Mouse (Mus musculus): ENCODE data around the gene 5730480H06Rik. TPM values are rescaled to one million over a fixed set of nuclear protein-coding genes. Genes with fewer than 3 reads are reported as not detected.

The 5730480H06Rik gene
- polyA plus RNA-seq, 1 experiment from 2014 or later: 25.3 TPM

DNA sequence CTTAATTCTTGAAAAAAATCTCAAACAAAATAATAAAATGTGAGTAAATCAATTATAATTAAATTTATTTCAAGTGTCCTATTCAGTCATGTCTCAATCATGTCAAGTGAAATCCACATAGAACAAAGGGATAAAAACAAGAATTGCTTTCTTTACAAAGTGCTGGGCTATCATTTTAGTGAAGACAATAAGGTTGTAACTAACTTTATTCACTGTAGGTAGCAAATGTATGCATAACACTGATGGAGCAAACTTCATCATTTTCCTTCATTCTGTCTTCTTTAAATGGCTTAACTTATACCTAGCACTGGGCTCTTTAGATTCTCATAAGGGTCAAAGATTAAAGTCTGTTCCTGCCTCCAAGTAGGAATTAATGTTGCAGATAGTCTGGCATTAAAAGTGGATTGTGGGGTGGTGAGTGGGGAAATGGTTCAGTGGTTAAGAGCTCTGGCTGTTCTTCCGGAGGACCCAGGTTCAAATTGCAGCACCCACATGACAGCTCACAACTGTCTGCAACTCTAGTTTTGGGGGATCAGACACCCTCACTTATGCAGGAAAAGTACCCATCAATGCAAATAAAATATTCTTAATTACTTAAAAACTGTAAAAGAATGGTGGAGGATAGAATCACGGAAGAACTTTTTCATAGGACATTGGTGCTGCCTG, 18.4 kb downstream of the 5730480H06Rik start:
- no peaks in the 10 kb centered on the region; the same call in 1 of the 2 replicates for H3K27me3 ChIP-seq
- 95% methylated on average over 2 of the region's 2 CpGs for WGBS
- no peak overlapping the region for H3K9ac ChIP-seq
- ATAC-seq (ENCODE audit: low FRiP score): peak; percentile 26; the same call in 1 of the 2 replicates
- H3K27ac ChIP-seq: no peak overlapping the region
- no peaks in the 10 kb centered on the region for H3K9me3 ChIP-seq (replicated peaks)
- H3K4me1 ChIP-seq: no peaks in the 10 kb centered on the region
- H3K4me2 ChIP-seq (replicated peaks): no peak overlapping the region
- no peak overlapping the region for H3K4me3 ChIP-seq
- H3K36me3 ChIP-seq: no peaks in the 10 kb centered on the region

GRCm38 (mm10) chr5:48349309-48349708, 21.6 kb downstream of the 5730480H06Rik start:
- no peak overlapping the region for H3K4me2 ChIP-seq (replicated peaks)
- H3K9ac ChIP-seq: no peak overlapping the region
- no peaks in the 10 kb centered on the region for H3K36me3 ChIP-seq
- 85% methylated on average over 1 of the region's 1 CpGs for WGBS
- H3K9me3 ChIP-seq (replicated peaks): no peaks in the 10 kb centered on the region
- H3K27me3 ChIP-seq: no peaks in the 10 kb centered on the region; the same call in 1 of the 2 replicates
- no peaks in the 10 kb centered on the region for H3K4me1 ChIP-seq
- H3K4me3 ChIP-seq: no peak overlapping the region
- no peak for ATAC-seq (ENCODE audit: low FRiP score)
- no peak overlapping the region for H3K27ac ChIP-seq

GRCm38 (mm10) chr5:48371890-48372766, 44.4 kb downstream of the 5730480H06Rik start:
- peak overlapping the region; percentile 77 for H3K4me3 ChIP-seq
- H3K27ac ChIP-seq: peak overlapping the region; percentile 55
- peaks cover 5% of the 10 kb centered on the region for H3K4me1 ChIP-seq
- H3K9ac ChIP-seq: peak overlapping the region; percentile 70
- H3K9me3 ChIP-seq (replicated peaks): no peaks in the 10 kb centered on the region
- H3K36me3 ChIP-seq: peaks cover 13% of the 10 kb centered on the region; the same call in 1 of the 2 replicates
- H3K27me3 ChIP-seq: no peaks in the 10 kb centered on the region
- peak overlapping the region; percentile 63 for H3K4me2 ChIP-seq (replicated peaks)
- under 1% methylated on average over 44 of the region's 44 CpGs for WGBS
- peak; percentile 100 for ATAC-seq (ENCODE audit: low FRiP score)

- WGBS: 68% methylated on average over 3 of the region's 3 CpGs
- Histone ChIP-seq H3K27ac (no peak overlapping the region), H3K9ac (no peak overlapping the region), H3K36me3 (0 out of 2 replicates have a peak, but pooled peaks cover 2% of the 10 kb centered on the region), H3K27me3 (no peaks in the 10 kb centered on the region), H3K4me2 (replicated peaks) (no peak overlapping the region), H3K4me1 (no peaks in the 10 kb centered on the region), H3K4me3 (no peak overlapping the region), H3K9me3 (replicated peaks) (no peaks in the 10 kb centered on the region)
- no peak for ATAC-seq (ENCODE audit: low FRiP score)
These were observed 74.7 kb downstream of the 5730480H06Rik start for GRCm38 (mm10) chr5:48402497-48402896.

DNA sequence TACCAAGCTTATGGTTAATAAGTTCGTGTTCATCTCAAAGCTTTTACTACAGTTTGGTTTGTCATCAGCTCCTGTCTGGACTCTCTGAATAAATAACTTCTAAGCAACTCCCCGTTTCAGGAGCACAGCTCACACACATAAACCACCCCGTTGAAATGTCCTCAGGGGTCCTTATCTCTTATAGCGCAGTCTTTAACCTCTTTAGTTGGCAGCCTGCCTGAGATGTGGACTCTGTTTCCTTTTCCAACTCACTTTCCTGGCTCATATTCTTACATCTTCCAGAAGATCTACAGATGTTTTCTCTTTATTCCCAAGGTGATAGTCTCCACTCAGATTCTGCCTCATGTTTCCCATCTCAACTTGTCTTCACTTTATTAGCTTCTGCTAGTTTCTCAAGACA, 80.5 kb downstream of the 5730480H06Rik start:
- H3K27ac ChIP-seq: no peak overlapping the region
- H3K9ac ChIP-seq: no peak overlapping the region
- H3K4me2 ChIP-seq (replicated peaks): no peak overlapping the region
- no peak for ATAC-seq (ENCODE audit: low FRiP score)
- no peaks in the 10 kb centered on the region for H3K4me1 ChIP-seq
- WGBS: 84% methylated on average over 4 of the region's 4 CpGs
- H3K4me3 ChIP-seq: no peak overlapping the region
- H3K36me3 ChIP-seq: no peaks in the 10 kb centered on the region
- H3K9me3 ChIP-seq (replicated peaks): no peaks in the 10 kb centered on the region
- H3K27me3 ChIP-seq: no peaks in the 10 kb centered on the region

DNA sequence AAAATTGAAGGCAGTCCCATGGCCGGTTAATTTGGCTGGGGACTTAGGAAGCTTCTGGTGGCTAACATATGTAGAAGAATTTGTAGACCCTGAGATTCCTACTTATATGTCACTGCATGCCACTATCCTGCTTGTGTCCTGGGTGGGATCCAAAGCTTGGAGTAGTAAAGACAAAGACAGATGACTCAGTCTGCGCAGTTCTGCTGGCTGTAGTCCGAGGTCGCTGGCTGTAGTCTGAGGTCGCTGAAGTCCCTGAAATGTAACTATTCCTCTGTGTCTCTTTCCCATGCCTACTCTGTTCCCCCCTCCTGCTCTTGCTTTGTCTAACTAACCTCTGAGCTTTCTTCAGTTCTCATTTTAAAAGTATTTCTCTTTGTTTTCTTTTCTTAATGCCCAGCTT, 82.6 kb downstream of the 5730480H06Rik start:
- Histone ChIP-seq H3K4me2 (replicated peaks) (no peak overlapping the region), H3K27me3 (no peaks in the 10 kb centered on the region), H3K27ac (no peak overlapping the region), H3K4me3 (no peak overlapping the region), H3K4me1 (no peaks in the 10 kb centered on the region), H3K9me3 (replicated peaks) (no peaks in the 10 kb centered on the region), H3K36me3 (no peaks in the 10 kb centered on the region), H3K9ac (no peak overlapping the region)
- WGBS: 70% methylated on average over 5 of the region's 5 CpGs
- ATAC-seq (ENCODE audit: low FRiP score): no peak

GRCm38 (mm10) chr5:48411462-48411861, 83.7 kb downstream of the 5730480H06Rik start:
- Histone ChIP-seq H3K4me3 (no peak overlapping the region), H3K27me3 (no peaks in the 10 kb centered on the region), H3K4me1 (no peaks in the 10 kb centered on the region), H3K9ac (no peak overlapping the region), H3K4me2 (replicated peaks) (no peak overlapping the region), H3K36me3 (no peaks in the 10 kb centered on the region), H3K27ac (no peak overlapping the region), H3K9me3 (replicated peaks) (no peaks in the 10 kb centered on the region)
- ATAC-seq (ENCODE audit: low FRiP score): no peak
- WGBS: 83% methylated on average over 4 of the region's 4 CpGs

DNA sequence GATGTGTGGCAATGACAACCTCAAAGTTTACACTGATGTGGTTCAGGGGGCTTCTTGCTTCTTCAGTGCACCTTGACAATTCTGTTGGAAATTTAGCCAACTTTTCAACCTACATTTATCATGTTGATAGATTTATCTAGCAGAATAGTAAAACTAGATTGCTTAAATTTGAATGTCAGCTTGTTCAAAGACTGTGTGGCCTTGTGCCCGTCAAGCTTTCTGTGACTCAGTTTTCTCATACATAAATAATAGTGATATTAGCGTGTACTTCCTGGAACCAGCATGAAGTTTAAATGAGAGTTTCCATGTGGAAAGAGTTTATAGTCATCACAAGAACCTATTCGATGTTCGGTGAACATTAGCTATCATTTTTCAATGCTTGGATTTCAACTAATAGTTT, 84.5 kb downstream of the 5730480H06Rik start:
- no peaks in the 10 kb centered on the region for H3K36me3 ChIP-seq
- no peak for ATAC-seq (ENCODE audit: low FRiP score)
- H3K4me1 ChIP-seq: no peaks in the 10 kb centered on the region
- no peak overlapping the region for H3K27ac ChIP-seq
- no peak overlapping the region for H3K4me2 ChIP-seq (replicated peaks)
- no peak overlapping the region for H3K4me3 ChIP-seq
- WGBS: 95% methylated on average over 4 of the region's 4 CpGs
- H3K9ac ChIP-seq: no peak overlapping the region
- no peaks in the 10 kb centered on the region for H3K27me3 ChIP-seq
- no peaks in the 10 kb centered on the region for H3K9me3 ChIP-seq (replicated peaks)

DNA sequence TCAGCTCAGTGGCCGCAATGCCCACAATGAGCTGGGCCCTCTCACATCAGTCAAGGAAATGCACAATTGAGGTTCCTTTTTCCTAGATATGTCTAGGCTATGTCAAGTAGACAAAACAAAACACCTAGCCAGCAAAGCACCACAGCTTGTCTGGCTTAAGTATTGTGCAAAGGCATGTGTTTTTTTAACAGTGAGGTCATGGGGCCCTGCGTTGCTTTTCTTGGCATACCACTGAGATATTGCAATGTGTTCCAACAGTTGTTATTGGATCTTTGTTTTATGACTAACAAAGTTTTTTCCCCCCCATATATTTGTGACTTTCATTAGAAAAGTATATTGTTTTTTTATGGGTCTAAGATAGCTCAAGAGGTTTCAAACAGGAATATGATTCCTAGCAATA, 92.0 kb downstream of the 5730480H06Rik start:
- 89% methylated on average over 2 of the region's 2 CpGs for WGBS
- Histone ChIP-seq H3K9me3 (replicated peaks) (no peaks in the 10 kb centered on the region), H3K4me3 (no peak overlapping the region), H3K4me1 (no peaks in the 10 kb centered on the region), H3K27me3 (no peaks in the 10 kb centered on the region), H3K9ac (no peak overlapping the region), H3K27ac (no peak overlapping the region), H3K36me3 (no peaks in the 10 kb centered on the region), H3K4me2 (replicated peaks) (no peak overlapping the region)
- no peak for ATAC-seq (ENCODE audit: low FRiP score)

DNA sequence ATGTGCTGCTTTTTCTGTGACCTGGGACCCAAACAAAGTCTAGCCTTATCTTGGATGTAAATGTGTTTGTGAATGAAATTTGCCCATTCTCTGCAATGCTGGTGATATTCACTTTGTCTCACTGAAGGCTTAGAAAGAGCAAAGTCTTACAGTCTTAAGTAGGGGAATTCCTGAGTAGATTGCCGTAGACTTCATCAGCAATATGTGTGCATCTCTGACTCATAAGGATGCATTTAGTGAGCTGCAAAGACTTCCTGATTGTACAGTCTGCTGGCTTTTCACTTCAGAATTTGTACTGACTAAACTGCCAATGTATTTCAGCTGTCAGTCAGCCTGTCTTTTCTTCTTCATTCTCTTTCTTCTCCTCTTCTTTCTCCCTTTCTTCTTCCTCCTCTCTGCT, 94.2 kb downstream of the 5730480H06Rik start:
- no peaks in the 10 kb centered on the region for H3K27me3 ChIP-seq
- no peaks in the 10 kb centered on the region for H3K36me3 ChIP-seq
- 94% methylated on average over 1 of the region's 1 CpGs for WGBS
- no peak overlapping the region for H3K9ac ChIP-seq
- H3K4me1 ChIP-seq: no peaks in the 10 kb centered on the region
- no peak overlapping the region for H3K4me2 ChIP-seq (replicated peaks)
- no peak overlapping the region for H3K4me3 ChIP-seq
- H3K9me3 ChIP-seq (replicated peaks): no peaks in the 10 kb centered on the region
- no peak overlapping the region for H3K27ac ChIP-seq
- no peak for ATAC-seq (ENCODE audit: low FRiP score)

- H3K4me1 ChIP-seq: no peaks in the 10 kb centered on the region
- H3K27ac ChIP-seq: no peak overlapping the region
- peak; percentile 50; the same call in 1 of the 2 replicates for ATAC-seq (ENCODE audit: low FRiP score)
- no peak overlapping the region for H3K9ac ChIP-seq
- no peak overlapping the region for H3K4me2 ChIP-seq (replicated peaks)
- no peaks in the 10 kb centered on the region for H3K9me3 ChIP-seq (replicated peaks)
- H3K27me3 ChIP-seq: no peaks in the 10 kb centered on the region
- no peak overlapping the region for H3K4me3 ChIP-seq
- no peaks in the 10 kb centered on the region for H3K36me3 ChIP-seq
These were observed 102.7 kb downstream of the 5730480H06Rik start for GRCm38 (mm10) chr5:48430459-48430858.

DNA sequence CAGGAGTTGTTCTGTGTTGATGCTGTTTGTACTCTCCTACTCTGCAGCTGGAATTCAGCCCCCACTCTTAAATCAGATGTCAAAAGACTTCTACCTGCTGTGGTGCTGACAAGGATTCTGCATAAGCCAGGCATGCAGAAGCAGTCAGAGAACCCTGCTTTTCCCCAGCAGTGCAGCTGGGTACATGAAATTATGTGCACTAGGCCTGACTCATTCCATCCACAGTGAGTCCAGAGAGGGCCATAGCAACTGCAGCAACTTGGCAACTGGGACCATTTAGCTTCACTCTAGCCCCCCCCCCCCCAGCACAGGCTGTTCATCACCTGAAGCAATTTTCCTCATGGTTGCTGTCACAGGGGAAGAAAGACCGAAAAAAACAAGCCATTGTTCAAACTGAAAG, 121.1 kb downstream of the 5730480H06Rik start:
- WGBS: 78% methylated on average over 1 of the region's 1 CpGs
- H3K36me3 ChIP-seq: no peaks in the 10 kb centered on the region
- H3K4me2 ChIP-seq (replicated peaks): no peak overlapping the region
- no peak overlapping the region for H3K27ac ChIP-seq
- no peak overlapping the region for H3K9ac ChIP-seq
- no peaks in the 10 kb centered on the region for H3K9me3 ChIP-seq (replicated peaks)
- H3K4me3 ChIP-seq: no peak overlapping the region
- no peaks in the 10 kb centered on the region for H3K27me3 ChIP-seq
- no peak for ATAC-seq (ENCODE audit: low FRiP score)
- H3K4me1 ChIP-seq: no peaks in the 10 kb centered on the region
